Mouse (Mus musculus) embryonic facial prominence, embryonic 13.5 days (tissue): ENCODE results near the gene Rimbp3. TPM values are rescaled to one million over a fixed set of nuclear protein-coding genes. Genes with fewer than 3 reads are reported as not detected.
A peak's percentile ranks its signal among the peaks of the same experiment; 100 is the strongest.
"Not testable (repeated sequence)": the region's sequence is repeated elsewhere in the genome, so short reads cannot be mapped to it uniquely, and the experiment has no call there.

Source experiments
- ATAC-seq: fragments of 200-750 bp; cut with Nextera tagmentation; 2 replicates; pipeline ENCODE4 v1.8.0; 2017; ENCODE audit warnings: low read depth; ENCODE audit not compliant: insufficient number of reproducible peaks, insufficient read depth, low FRiP score, low TSS enrichment
- H3K27ac ChIP-seq: fragments of 300-500 bp; sonication (generic); 2 replicates; pipeline ENCODE4 v1.5.1; 2015; ENCODE audit warnings: moderate library complexity, mild to moderate bottlenecking, inconsistent platforms
- H3K27me3 ChIP-seq: fragments of 300-500 bp; sonication (generic); 2 replicates; pipeline ENCODE4 v1.6.1; 2015; ENCODE audit warnings: mild to moderate bottlenecking, inconsistent platforms
- H3K36me3 ChIP-seq: fragments of 300-500 bp; sonication (generic); 2 replicates; pipeline ENCODE4 v1.6.1; 2015; ENCODE audit warnings: mild to moderate bottlenecking, inconsistent platforms
- H3K4me1 ChIP-seq: fragments of 300-500 bp; sonication (generic); 2 replicates; pipeline ENCODE4 v1.6.1; 2015; ENCODE audit warnings: inconsistent platforms
- H3K4me2 ChIP-seq: fragments of 300-500 bp; sonication (generic); 2 replicates; pipeline ENCODE4 v1.6.1; 2015; ENCODE audit warnings: moderate library complexity, mild to moderate bottlenecking, inconsistent platforms
- H3K4me3 ChIP-seq: fragments of 300-500 bp; sonication (generic); 2 replicates; pipeline ENCODE4 v1.5.1; 2015; ENCODE audit warnings: mild to moderate bottlenecking, inconsistent platforms
- H3K9ac ChIP-seq: fragments of 300-500 bp; sonication (generic); 2 replicates; pipeline ENCODE4 v1.6.1; 2015; ENCODE audit warnings: mild to moderate bottlenecking, inconsistent platforms
- H3K9me3 ChIP-seq: fragments of 300-500 bp; sonication (generic); 2 replicates; pipeline ENCODE4 v1.6.1; 2016; ENCODE audit warnings: inconsistent platforms
- WGBS: fragments of 180-500 bp; shearing (Covaris S2); methylation state at CpG from one replicate; pipeline ENCODE4 v1.1.7; 2015; ENCODE audit warnings: mixed read lengths; 5-methylcytosine and 5-hydroxymethylcytosine counted together
- polyA plus RNA-seq: library from polyadenylated mRNA; unstranded; fragments of >200 nt; fragmentation: Nextera tagmentation; extraction: Ambion mirVana; gene quantifications from 2 replicates; pipeline ENCODE4 v1.2.1, GENCODE M21; 2015

Gene Rimbp3
- polyA plus RNA-seq = 0.35 and 0.43 TPM in 2 replicates

DNA sequence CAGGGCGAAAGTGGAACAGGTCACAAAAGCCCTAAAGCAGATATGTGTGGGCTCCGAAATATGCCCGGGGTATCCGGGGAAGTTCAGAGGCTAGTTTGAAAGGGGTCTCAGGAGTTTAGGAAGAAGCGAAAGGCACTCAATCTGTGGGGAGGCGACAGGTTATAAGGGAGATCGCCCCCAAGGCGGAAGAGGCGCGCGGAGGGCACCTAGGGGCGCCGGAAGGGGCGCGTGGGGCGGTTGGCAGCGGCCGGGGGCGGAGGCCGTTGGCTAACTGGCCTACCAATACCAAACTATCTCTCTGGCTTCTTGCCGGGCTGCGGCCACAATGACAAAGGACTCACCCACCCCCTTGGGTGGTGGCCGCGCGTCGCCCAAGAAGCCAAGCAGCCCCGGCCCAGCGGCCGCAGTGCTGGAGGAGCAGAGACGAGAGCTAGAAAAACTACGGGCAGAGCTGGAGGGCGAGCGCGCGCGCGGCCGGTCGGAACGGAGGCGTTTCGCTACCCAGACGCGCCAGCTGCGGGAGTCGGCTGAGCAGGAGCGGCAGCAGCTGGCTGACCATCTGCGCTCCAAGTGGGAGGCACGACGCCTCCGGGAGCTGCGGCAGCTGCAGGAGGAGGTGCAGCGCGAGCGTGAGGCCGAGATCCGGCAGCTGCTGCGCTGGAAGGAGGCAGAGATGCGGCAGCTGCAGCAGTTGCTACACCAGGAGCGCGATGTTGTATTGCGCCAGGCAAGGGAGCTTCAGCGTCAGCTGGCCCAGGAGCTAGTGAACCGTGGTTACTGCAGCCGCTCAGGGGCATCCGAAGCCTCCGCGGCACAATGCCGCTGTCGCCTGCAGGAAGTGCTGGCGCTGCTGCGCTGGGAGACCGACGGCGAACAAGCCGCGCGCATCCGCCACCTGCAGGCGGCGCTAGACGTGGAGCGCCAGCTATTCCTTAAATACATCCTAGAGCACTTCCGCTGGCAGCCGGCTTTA lies at the start of gene Rimbp3:
Rimbp3 (plus strand) TSS at position 215 of the 973 bp plus-strand sequence.
- under 1% methylated on average over 85 of the region's 85 CpGs for WGBS
- 0 out of 2 replicates have a peak, but pooled peaks have one; percentile 48 for ATAC-seq
- H3K9me3 ChIP-seq = no peaks in the 10 kb centered on the region
- peak within 1 kb of the TSS; percentile 99 for H3K4me2 ChIP-seq
- H3K27ac ChIP-seq = no peak within 1 kb of the TSS
- H3K9ac ChIP-seq = peak within 1 kb of the TSS; percentile 70
- peaks cover 65% of the 10 kb centered on the region for H3K27me3 ChIP-seq
- peaks cover 22% of the 10 kb centered on the region for H3K4me1 ChIP-seq
- H3K4me3 ChIP-seq = peak within 1 kb of the TSS; percentile 67
- H3K36me3 ChIP-seq = no peaks in the 10 kb centered on the region

GRCm38 (mm10) chr16:17165478-17165877 lies 42.9 kb upstream of the Rimbp3 start:
- H3K4me3 ChIP-seq, ATAC-seq, H3K4me2 ChIP-seq, H3K27me3 ChIP-seq, H3K27ac ChIP-seq, H3K9ac ChIP-seq, H3K9me3 ChIP-seq, H3K4me1 ChIP-seq: not testable (repeated sequence)
- 94% methylated on average over 1 of the region's 1 CpGs for WGBS
- peaks cover 57% of the 10 kb centered on the region for H3K36me3 ChIP-seq

GRCm38 (mm10) chr16:17167179-17167578 lies 41.2 kb upstream of the Rimbp3 start:
- Histone ChIP-seq H3K27me3 (no peaks in the 10 kb centered on the region), H3K36me3 (peaks cover 61% of the 10 kb centered on the region), H3K9ac (no peak overlapping the region), H3K4me2 (no peak overlapping the region), H3K4me1 (no peaks in the 10 kb centered on the region), H3K27ac (no peak overlapping the region), H3K4me3 (no peak overlapping the region), H3K9me3 (no peaks in the 10 kb centered on the region)
- ATAC-seq = no peak

DNA sequence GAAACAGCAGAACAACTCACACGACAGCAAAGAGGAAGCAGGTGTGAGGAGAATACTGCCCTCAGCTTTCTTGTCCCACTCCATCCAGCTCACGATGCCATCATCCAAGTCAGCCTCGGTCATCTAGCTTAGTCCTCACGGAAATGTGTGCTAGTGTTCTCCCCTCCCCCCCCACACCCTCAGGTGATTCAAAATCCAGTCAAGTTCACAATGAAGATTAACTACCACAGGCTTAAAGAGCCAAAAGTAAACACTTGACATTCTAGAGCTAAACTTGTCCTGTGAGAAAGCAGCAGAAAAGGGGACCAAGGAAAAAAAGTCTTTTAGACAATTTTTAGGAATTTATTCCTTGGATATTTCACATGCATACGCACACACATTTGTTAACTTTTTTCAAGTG lies 40.4 kb upstream of the Rimbp3 start:
- no peak for ATAC-seq
- Histone ChIP-seq H3K4me1 (no peaks in the 10 kb centered on the region), H3K9me3 (no peaks in the 10 kb centered on the region), H3K4me3 (no peak overlapping the region), H3K9ac (no peak overlapping the region), H3K27me3 (no peaks in the 10 kb centered on the region), H3K36me3 (peaks cover 65% of the 10 kb centered on the region), H3K27ac (no peak overlapping the region), H3K4me2 (no peak overlapping the region)
- 85% methylated on average over 5 of the region's 5 CpGs for WGBS

- WGBS = 93% methylated on average over 2 of the region's 2 CpGs
- no peak; the same call in 1 of the 2 replicates for ATAC-seq
- Histone ChIP-seq H3K4me1 (no peaks in the 10 kb centered on the region), H3K4me2 (no peak overlapping the region), H3K36me3 (peaks cover 55% of the 10 kb centered on the region), H3K27ac (no peak overlapping the region), H3K9me3 (no peaks in the 10 kb centered on the region), H3K4me3 (no peak overlapping the region), H3K9ac (no peak overlapping the region), H3K27me3 (no peaks in the 10 kb centered on the region)
Measured at GRCm38 (mm10) chr16:17175765-17176164, 32.6 kb upstream of the Rimbp3 start.

- Histone ChIP-seq H3K4me2 (no peak overlapping the region), H3K36me3 (peaks cover 46% of the 10 kb centered on the region), H3K27me3 (no peaks in the 10 kb centered on the region), H3K4me3 (no peak overlapping the region), H3K4me1 (no peaks in the 10 kb centered on the region), H3K27ac (no peak overlapping the region), H3K9ac (no peak overlapping the region), H3K9me3 (no peaks in the 10 kb centered on the region)
- ATAC-seq = no peak
- 94% methylated on average over 1 of the region's 1 CpGs for WGBS
Measured at GRCm38 (mm10) chr16:17177623-17178170, 30.7 kb upstream of the Rimbp3 start.

- WGBS = 95% methylated on average over 3 of the region's 3 CpGs
- Histone ChIP-seq H3K4me3 (no peak overlapping the region), H3K27me3 (no peaks in the 10 kb centered on the region), H3K9me3 (peaks cover 3% of the 10 kb centered on the region; the same call in 1 of the 2 replicates), H3K4me1 (no peaks in the 10 kb centered on the region), H3K4me2 (no peak overlapping the region), H3K36me3 (peaks cover 25% of the 10 kb centered on the region), H3K9ac (no peak overlapping the region), H3K27ac (no peak overlapping the region)
- ATAC-seq = no peak
Measured at GRCm38 (mm10) chr16:17179706-17180105, 28.7 kb upstream of the Rimbp3 start.

GRCm38 (mm10) chr16:17181382-17181781 lies 27.0 kb upstream of the Rimbp3 start:
- H3K4me3 ChIP-seq = no peak overlapping the region
- 85% methylated on average over 4 of the region's 4 CpGs for WGBS
- H3K9ac ChIP-seq = no peak overlapping the region
- H3K36me3 ChIP-seq = peaks cover 25% of the 10 kb centered on the region
- no peak overlapping the region for H3K27ac ChIP-seq
- H3K27me3 ChIP-seq = no peaks in the 10 kb centered on the region
- H3K4me2 ChIP-seq = no peak overlapping the region
- no peaks in the 10 kb centered on the region for H3K4me1 ChIP-seq
- peaks cover 3% of the 10 kb centered on the region; the same call in 1 of the 2 replicates for H3K9me3 ChIP-seq
- ATAC-seq = no peak

- H3K4me1 ChIP-seq = no peaks in the 10 kb centered on the region
- H3K36me3 ChIP-seq = peaks cover 25% of the 10 kb centered on the region
- no peak overlapping the region for H3K4me3 ChIP-seq
Measured at GRCm38 (mm10) chr16:17182136-17182535, 26.3 kb upstream of the Rimbp3 start.

GRCm38 (mm10) chr16:17183003-17183402 lies 25.4 kb upstream of the Rimbp3 start:
- no peak overlapping the region for H3K27ac ChIP-seq
- peaks cover 3% of the 10 kb centered on the region; the same call in 1 of the 2 replicates for H3K9me3 ChIP-seq
- 84% methylated on average over 3 of the region's 3 CpGs for WGBS
- peaks cover 21% of the 10 kb centered on the region for H3K36me3 ChIP-seq
- no peak overlapping the region for H3K9ac ChIP-seq
- H3K4me2 ChIP-seq = no peak overlapping the region
- no peak overlapping the region for H3K4me3 ChIP-seq
- H3K4me1 ChIP-seq = no peaks in the 10 kb centered on the region
- no peak for ATAC-seq
- H3K27me3 ChIP-seq = no peaks in the 10 kb centered on the region

More at GRCm38 (mm10) chr16:17182136-17182535, 26.3 kb upstream of the Rimbp3 start:
- Histone ChIP-seq H3K27ac (no peak overlapping the region), H3K27me3 (no peaks in the 10 kb centered on the region), H3K9me3 (peaks cover 3% of the 10 kb centered on the region; the same call in 1 of the 2 replicates), H3K9ac (no peak overlapping the region), H3K4me2 (no peak overlapping the region)
- 67% methylated on average over 2 of the region's 2 CpGs for WGBS
- ATAC-seq = no peak

DNA sequence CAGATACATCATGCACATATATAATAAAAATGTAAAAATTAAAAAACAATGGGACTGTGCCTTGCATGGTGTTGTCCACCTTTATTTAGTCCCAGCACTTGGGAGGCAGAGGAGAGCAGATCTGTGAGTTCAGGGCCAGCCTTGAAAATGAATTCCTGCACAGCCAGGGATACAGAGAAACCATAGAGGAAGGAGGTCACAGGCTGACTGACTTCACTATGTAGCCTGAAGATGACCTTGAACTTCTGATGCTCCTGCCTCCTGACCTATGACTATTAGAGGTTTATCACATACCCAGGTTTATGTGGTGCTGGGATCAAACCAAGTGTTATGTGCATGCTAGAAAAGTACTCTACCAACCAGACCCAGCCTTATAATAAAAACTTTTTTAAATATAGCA lies 22.9 kb upstream of the Rimbp3 start:
- H3K4me2 ChIP-seq = no peak overlapping the region
- no peaks in the 10 kb centered on the region for H3K27me3 ChIP-seq
- no peak for ATAC-seq
- H3K27ac ChIP-seq = no peak overlapping the region
- no peaks in the 10 kb centered on the region for H3K4me1 ChIP-seq
- no peak overlapping the region for H3K4me3 ChIP-seq
- H3K9ac ChIP-seq = no peak overlapping the region
- H3K9me3 ChIP-seq = peaks cover 3% of the 10 kb centered on the region; the same call in 1 of the 2 replicates
- peaks cover 14% of the 10 kb centered on the region for H3K36me3 ChIP-seq

DNA sequence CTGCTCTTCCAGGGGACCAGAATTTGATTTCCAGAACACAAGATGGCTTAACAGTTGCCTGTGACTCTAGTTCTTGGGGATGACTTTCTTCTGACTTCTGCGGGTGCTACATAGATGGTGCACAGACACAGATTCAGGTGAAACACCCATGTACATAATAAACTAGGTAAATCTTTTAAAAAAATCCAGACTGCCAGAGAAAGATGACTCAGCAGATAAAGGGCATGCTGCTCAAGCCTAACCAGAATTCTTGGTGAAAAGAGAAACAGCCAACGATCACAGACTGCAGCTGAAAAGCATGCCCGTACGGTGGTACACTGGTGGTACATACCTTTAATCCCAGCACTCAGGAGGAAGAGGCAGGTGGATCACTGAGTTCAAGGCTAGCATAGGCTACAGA lies 14.6 kb upstream of the Rimbp3 start:
- peaks cover 22% of the 10 kb centered on the region for H3K36me3 ChIP-seq

More for the DNA sequence above, 14.6 kb upstream of the Rimbp3 start:
- Histone ChIP-seq H3K9ac (no peak overlapping the region), H3K27me3 (no peaks in the 10 kb centered on the region), H3K4me1 (no peaks in the 10 kb centered on the region), H3K4me2 (no peak overlapping the region), H3K4me3 (no peak overlapping the region), H3K9me3 (no peaks in the 10 kb centered on the region), H3K27ac (no peak overlapping the region)
- WGBS = 94% methylated on average over 4 of the region's 4 CpGs
- ATAC-seq = no peak
